Mouse (Mus musculus) olfactory bulb, adult 2 months (tissue): Measurements from ENCODE around the gene Rassf4. TPM values are rescaled to one million over a fixed set of nuclear protein-coding genes. Genes with fewer than 3 reads are reported as not detected.

Experiments used
- H3K27ac ChIP-seq: fragments of 200-500 bp; 2 replicates; pipeline ENCODE4 v1.5.1; 2012; ENCODE audit warnings: low read depth, low read length; ENCODE audit not compliant: insufficient read depth
- H3K4me1 ChIP-seq: fragments of 200-500 bp; 2 replicates; pipeline ENCODE4 v1.6.1; 2012; ENCODE audit warnings: low read length; ENCODE audit not compliant: control insufficient read depth, insufficient read depth
- H3K4me3 ChIP-seq: fragments of 200-500 bp; 2 replicates; pipeline ENCODE4 v1.5.1; 2012; ENCODE audit warnings: mild to moderate bottlenecking, low read depth, low read length, moderate library complexity; ENCODE audit not compliant: insufficient read depth
- CTCF ChIP-seq: fragments of 200-500 bp; IDR thresholded peaks from 2 replicates; pipeline ENCODE4 v1.5.1; 2012; ENCODE audit warnings: low read depth, mild to moderate bottlenecking, low read length, moderate library complexity; ENCODE audit not compliant: insufficient read depth
- POLR2A ChIP-seq: fragments of 200-500 bp; IDR thresholded peaks from 2 replicates; pipeline ENCODE4 v1.6.1; 2012; ENCODE audit warnings: mild to moderate bottlenecking, low read depth, low read length, moderate library complexity; ENCODE audit not compliant: insufficient read depth
- WGBS: fragments of 180-500 bp; shearing (Covaris S2); methylation state at CpG from one replicate; pipeline ENCODE4 v1.1.7; 2018; 5-methylcytosine and 5-hydroxymethylcytosine counted together
- polyA plus RNA-seq: library from polyadenylated mRNA; stranded (reverse); fragments of >200 nt; gene quantifications from 2 replicates; pipeline ENCODE4 v1.2.4, GENCODE M21; 2012; ENCODE audit warnings: low replicate concordance; ENCODE audit not compliant: missing spikeins, insufficient read depth, insufficient read length

Rassf4 gene
- polyA plus RNA-seq = not detected in 2 replicates

DNA sequence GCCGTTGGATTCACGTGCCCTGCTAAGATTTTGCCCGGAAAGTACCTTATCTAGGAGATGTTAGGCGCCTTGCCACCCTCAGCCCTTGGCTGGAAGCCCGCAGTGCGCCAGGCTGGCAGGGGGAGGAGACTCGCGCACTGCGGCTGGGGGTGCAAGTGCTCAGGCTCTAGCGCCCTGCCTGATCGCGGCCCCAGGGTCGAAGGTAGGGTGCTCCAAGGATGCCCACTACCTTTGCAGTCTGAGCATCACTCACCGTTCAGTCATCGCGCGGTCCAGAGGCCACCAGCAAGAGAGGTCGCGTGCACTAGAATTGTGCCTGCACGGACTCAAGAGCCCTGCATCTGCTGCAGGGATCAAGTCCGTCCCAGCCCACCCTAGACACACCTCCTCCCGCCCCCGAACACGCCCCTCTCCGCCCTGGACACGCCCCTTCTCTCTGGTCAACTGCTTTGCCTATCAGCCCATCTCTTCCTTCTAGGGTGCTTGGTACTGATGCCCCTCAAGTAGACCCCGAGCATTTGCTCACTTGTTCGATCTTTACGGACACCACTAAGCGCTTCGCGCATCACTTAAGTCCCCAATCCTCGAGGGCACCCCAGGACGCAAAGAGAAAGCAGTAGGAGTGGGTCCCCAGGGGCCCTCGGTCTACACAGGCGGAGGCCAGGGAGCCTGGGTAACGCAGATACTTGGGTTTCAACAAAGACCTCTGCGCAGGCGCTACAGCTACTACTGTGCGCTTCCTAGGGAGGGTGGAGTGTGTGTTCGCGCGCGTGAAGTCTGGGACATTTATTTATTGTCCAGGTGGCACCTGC is at the start of gene Rassf4:
TSS of gene Rassf4 (minus strand) at position 482 of the 812 bp plus-strand sequence.
- TF ChIP-seq POLR2A (no peak), CTCF (no peak)
- Histone ChIP-seq H3K27ac (no peak within 1 kb of the TSS), H3K4me1 (peaks cover 24% of the 10 kb centered on the region), H3K4me3 (peak within 1 kb of the TSS; percentile 51)
- 1% methylated on average over 44 of the region's 44 CpGs for WGBS

DNA sequence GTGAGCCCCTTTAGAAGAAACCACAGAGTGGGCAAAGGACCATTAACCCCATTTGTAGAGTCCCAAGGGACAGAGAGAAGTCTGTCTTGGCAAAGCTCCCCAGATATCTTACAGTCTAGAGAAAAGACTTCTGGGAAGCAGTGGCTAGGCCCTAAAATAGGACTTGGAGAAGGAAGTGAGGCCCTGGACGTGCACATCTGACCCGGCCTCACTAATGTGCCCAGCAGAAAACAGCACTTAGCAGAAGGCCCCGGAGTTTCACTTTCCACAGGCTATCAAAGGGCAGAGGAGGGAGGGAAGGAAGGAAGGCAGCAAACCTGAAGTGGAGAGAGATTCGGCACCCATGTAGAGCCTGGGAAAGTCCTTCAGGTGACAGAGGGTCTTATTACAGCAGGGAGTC is 45.2 kb upstream of the Rassf4 start:
- WGBS = 84% methylated on average over 4 of the region's 4 CpGs
- TF ChIP-seq POLR2A = no peak
- TF ChIP-seq CTCF = no peak
- Histone ChIP-seq H3K4me1 (peaks cover 10% of the 10 kb centered on the region), H3K27ac (no peak overlapping the region), H3K4me3 (no peak overlapping the region)

DNA sequence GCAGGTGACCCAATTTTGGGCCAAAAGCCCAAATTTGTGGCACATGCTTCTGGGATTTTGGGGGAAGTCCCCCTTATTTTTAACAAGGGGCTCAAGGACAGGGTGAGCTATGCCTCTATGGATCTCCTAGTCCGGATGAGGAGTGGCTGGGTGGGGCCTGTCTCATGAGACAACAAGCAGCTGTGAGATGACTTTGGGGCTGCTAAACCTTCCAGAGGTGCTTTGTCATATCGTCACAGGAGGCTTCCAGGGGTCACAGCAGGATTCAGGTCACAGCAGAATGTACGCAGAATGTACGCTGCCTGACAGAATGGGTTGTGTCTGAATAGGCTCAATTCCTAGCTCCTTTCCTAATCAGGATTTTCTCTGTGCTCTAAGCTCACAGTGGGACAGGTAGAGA is 44.6 kb upstream of the Rassf4 start:
- TF ChIP-seq POLR2A (no peak), CTCF (no peak)
- H3K4me1 ChIP-seq = peaks cover 10% of the 10 kb centered on the region
- H3K4me3 ChIP-seq = no peak overlapping the region
- WGBS = 91% methylated on average over 4 of the region's 4 CpGs
- no peak overlapping the region for H3K27ac ChIP-seq

DNA sequence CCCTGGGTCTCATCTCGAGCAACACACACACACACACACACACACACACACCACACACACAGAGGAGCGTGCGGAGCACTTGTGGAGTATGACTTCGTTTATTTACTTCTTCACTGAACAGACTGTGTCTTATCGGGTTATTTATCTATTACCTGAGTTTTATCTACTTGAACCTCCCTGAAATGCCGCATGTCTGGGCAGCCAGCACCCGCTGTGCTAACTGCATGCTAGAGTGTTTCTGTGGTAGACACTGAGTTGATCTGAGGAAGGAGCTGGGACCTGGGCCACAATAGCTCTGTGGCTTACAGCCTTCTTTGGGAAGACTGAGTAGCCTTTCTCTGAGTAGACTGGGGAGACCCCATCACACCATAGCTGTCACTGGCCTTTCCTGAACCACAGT is 44.1 kb upstream of the Rassf4 start:
- no peak overlapping the region for H3K27ac ChIP-seq
- H3K4me1 ChIP-seq = peaks cover 10% of the 10 kb centered on the region
- 95% methylated on average over 7 of the region's 7 CpGs for WGBS
- TF ChIP-seq POLR2A = no peak
- TF ChIP-seq CTCF = no peak
- H3K4me3 ChIP-seq = no peak overlapping the region

DNA sequence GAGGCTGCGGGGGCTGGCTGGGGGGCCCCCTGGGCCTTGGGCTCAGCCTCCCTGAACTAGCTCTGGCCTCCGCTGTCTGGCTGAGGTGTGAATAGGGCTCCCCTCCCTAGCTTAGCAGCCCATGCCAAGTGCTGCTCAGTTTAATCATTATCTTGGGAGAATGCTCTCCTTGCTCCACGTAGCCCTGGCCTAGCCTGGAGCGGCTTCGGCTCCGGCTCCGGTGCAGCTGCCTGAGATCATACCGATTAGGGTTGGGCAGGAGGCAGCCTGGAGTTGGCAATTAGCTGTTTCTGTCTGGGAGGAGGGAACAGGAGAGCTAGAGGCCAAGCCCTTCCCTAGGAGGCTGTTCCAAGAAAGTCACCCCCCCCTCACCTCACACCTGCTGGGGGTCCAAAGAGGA is 42.9 kb upstream of the Rassf4 start, which contains the start of gene Tmem72:
TSS of gene Tmem72 (minus strand) at position 248 of the 400 bp plus-strand sequence.
- H3K4me3 ChIP-seq = no peak within 1 kb of the TSS
- H3K27ac ChIP-seq = no peak within 1 kb of the TSS
- no peak for TF ChIP-seq POLR2A
- TF ChIP-seq CTCF = no peak
- peaks cover 10% of the 10 kb centered on the region for H3K4me1 ChIP-seq
- WGBS = 52% methylated on average over 8 of the region's 8 CpGs

GRCm38 (mm10) chr6:116715166-116715565 is 41.4 kb upstream of the Rassf4 start:
- H3K4me3 ChIP-seq = no peak overlapping the region
- TF ChIP-seq POLR2A = no peak
- no peak for TF ChIP-seq CTCF
- 85% methylated on average over 2 of the region's 2 CpGs for WGBS
- H3K4me1 ChIP-seq = peaks cover 10% of the 10 kb centered on the region
- no peak overlapping the region for H3K27ac ChIP-seq

DNA sequence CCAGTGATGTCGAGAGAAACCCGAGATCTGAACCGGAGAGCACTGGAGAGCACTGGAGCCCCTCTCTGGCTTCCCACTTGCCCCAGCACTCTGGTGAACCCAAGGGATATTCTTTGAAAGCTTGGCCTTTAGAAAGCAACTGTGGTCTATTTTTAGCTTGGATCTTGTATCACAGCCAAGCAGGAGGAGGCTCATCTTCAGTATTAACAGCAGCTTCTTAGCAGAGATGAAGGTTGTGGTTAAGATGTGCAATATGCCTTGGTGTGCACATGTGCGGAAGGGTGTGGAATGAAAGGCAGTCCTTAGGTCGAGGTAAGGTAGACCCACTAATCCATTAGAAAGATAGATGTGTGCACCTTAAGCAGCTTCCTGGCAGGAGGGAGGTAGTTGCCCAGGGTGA is 40.8 kb upstream of the Rassf4 start:
- no peak overlapping the region for H3K4me3 ChIP-seq
- peaks cover 10% of the 10 kb centered on the region for H3K4me1 ChIP-seq
- H3K27ac ChIP-seq = no peak overlapping the region
- 63% methylated on average over 5 of the region's 5 CpGs for WGBS
- TF ChIP-seq CTCF = no peak
- no peak for TF ChIP-seq POLR2A

DNA sequence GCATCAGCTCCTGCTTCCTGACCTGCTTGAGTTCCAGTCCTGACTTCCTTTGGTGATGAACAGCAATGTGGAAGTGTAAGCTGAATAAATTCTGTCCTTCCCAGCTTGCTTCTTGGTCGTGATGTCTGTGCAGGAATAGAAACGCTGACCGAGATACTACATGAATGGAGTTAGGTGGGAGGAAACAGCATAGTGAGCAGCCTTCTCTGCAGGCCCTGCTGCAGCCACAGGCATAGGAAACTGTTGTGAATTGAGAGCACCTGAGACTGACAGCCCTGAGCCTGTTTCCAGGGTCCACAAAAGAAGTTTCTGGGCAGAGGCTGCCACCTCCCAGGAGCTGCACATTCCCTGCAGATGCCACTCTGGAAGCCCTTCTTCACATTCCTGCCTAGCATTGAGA is 40.2 kb upstream of the Rassf4 start:
- TF ChIP-seq CTCF (no peak), POLR2A (no peak)
- WGBS = 75% methylated on average over 3 of the region's 3 CpGs

GRCm38 (mm10) chr6:116712503-116712902 is 38.8 kb upstream of the Rassf4 start:
- Histone ChIP-seq H3K4me1 (peaks cover 10% of the 10 kb centered on the region), H3K27ac (no peak overlapping the region), H3K4me3 (no peak overlapping the region)
- TF ChIP-seq CTCF (no peak), POLR2A (no peak)
- WGBS = 93% methylated on average over 3 of the region's 3 CpGs

More for the DNA sequence above, 40.2 kb upstream of the Rassf4 start:
- Histone ChIP-seq H3K4me3 (no peak overlapping the region), H3K27ac (no peak overlapping the region), H3K4me1 (peaks cover 10% of the 10 kb centered on the region)
